Mouse (Mus musculus): Measurements from ENCODE around the gene Nme4. TPM values are rescaled to one million over a fixed set of nuclear protein-coding genes. Genes with fewer than 3 reads are reported as not detected.

The Nme4 gene
- polyA plus RNA-seq, 1 experiment from 2014 or later, result 120 TPM

DNA sequence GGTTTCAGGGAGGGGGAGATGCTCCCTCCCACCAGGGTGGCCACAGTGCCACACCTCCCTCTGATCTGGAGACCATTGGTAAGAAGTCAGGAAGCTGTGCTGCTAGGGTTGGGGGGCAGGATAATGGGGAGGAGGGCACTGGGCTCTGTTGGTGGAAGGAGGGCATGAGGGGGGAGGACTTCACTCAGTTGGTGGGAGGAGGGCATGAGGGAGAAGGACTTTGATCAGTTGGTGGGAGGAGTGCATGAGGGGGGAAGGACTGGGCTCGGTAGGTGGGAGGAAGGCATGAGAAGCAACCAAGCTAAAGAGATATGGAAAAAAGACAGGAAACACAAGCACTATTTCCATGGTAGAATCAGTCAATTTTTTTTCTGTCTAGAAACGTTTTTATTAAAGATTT lies 14.5 kb downstream of the Nme4 start:
- H3K36me3 ChIP-seq (ENCODE audit: control insufficient read depth, insufficient read depth, low read length), result 0 out of 2 replicates have a peak, but pooled peaks cover 2% of the 10 kb centered on the region
- DNase-seq (ENCODE audit: low spot score) (no peak), ATAC-seq (replicated peaks; ENCODE audit: low FRiP score) (no peak)
- no peak overlapping the region for H3K4me3 ChIP-seq (ENCODE audit: low read depth, low read length)
- H3K27me3 ChIP-seq (replicated peaks; ENCODE audit: control insufficient read depth, insufficient read depth, low read length), result no peaks in the 10 kb centered on the region
- H3K4me1 ChIP-seq (replicated peaks; ENCODE audit: control insufficient read depth, insufficient read depth, low read length), result no peaks in the 10 kb centered on the region
- no peaks in the 10 kb centered on the region for H3K9me3 ChIP-seq (ENCODE audit: control insufficient read depth, low read length)
- H3K9ac ChIP-seq (ENCODE audit: low read depth, low read length), result no peak overlapping the region
- no peak overlapping the region for H3K4me2 ChIP-seq
- WGBS, result 33% methylated on average over 2 of the region's 2 CpGs
- no peak overlapping the region for H3K27ac ChIP-seq (ENCODE audit: low read depth, low read length)

GRCm38 (mm10) chr17:26078851-26079250 lies 16.6 kb downstream of the Nme4 start:
- Histone ChIP-seq H3K36me3 (ENCODE audit: control insufficient read depth, insufficient read depth, low read length) (no peaks in the 10 kb centered on the region), H3K9me3 (ENCODE audit: control insufficient read depth, low read length) (no peaks in the 10 kb centered on the region), H3K4me3 (ENCODE audit: low read depth, low read length) (no peak overlapping the region), H3K4me1 (replicated peaks; ENCODE audit: control insufficient read depth, insufficient read depth, low read length) (no peaks in the 10 kb centered on the region), H3K9ac (ENCODE audit: low read depth, low read length) (no peak overlapping the region), H3K27me3 (replicated peaks; ENCODE audit: control insufficient read depth, insufficient read depth, low read length) (no peaks in the 10 kb centered on the region), H3K4me2 (no peak overlapping the region), H3K27ac (ENCODE audit: low read depth, low read length) (no peak overlapping the region)
- no peak for DNase-seq (ENCODE audit: low spot score)
- no peak for ATAC-seq (replicated peaks; ENCODE audit: low FRiP score)
- 79% methylated on average over 2 of the region's 2 CpGs for WGBS

GRCm38 (mm10) chr17:26075246-26075645 lies 20.2 kb downstream of the Nme4 start:
- Histone ChIP-seq H3K4me1 (replicated peaks; ENCODE audit: control insufficient read depth, insufficient read depth, low read length) (peaks cover under 1% of the 10 kb centered on the region), H3K9me3 (ENCODE audit: control insufficient read depth, low read length) (no peaks in the 10 kb centered on the region), H3K36me3 (ENCODE audit: control insufficient read depth, insufficient read depth, low read length) (no peaks in the 10 kb centered on the region), H3K4me3 (ENCODE audit: low read depth, low read length) (no peak overlapping the region), H3K27ac (ENCODE audit: low read depth, low read length) (no peak overlapping the region), H3K4me2 (no peak overlapping the region), H3K9ac (ENCODE audit: low read depth, low read length) (no peak overlapping the region), H3K27me3 (replicated peaks; ENCODE audit: control insufficient read depth, insufficient read depth, low read length) (peaks cover 17% of the 10 kb centered on the region)
- DNase-seq (ENCODE audit: low spot score) (no peak), ATAC-seq (replicated peaks; ENCODE audit: low FRiP score) (no peak)
- WGBS, result 61% methylated on average over 3 of the region's 3 CpGs

DNA sequence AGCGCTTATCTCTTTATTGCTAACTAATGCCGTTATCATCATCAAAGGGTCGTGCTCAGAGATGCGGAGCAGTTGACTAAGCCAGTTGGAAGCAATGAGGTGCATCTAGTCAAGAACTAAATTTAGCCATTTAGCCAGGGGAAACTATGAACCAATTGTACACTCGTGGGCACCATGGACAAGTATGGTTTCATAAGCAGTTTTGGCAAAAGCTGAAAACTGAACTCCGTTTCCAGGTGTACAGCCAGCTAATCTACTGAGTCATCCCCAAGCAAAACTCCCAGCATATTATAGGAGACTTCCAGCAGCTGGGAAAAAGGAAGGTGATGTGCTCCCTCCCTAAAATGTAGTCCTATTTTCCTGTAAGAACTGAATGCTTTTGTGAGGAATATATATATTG lies 25.3 kb downstream of the Nme4 start:
- Histone ChIP-seq H3K4me1 (replicated peaks; ENCODE audit: control insufficient read depth, insufficient read depth, low read length) (peaks cover 21% of the 10 kb centered on the region), H3K27me3 (replicated peaks; ENCODE audit: control insufficient read depth, insufficient read depth, low read length) (peaks cover 48% of the 10 kb centered on the region), H3K27ac (ENCODE audit: low read depth, low read length) (no peak overlapping the region), H3K9ac (ENCODE audit: low read depth, low read length) (peak overlapping the region; percentile 65), H3K4me3 (ENCODE audit: low read depth, low read length) (peak overlapping the region; percentile 77), H3K9me3 (ENCODE audit: control insufficient read depth, low read length) (no peaks in the 10 kb centered on the region), H3K4me2 (peak overlapping the region; percentile 80), H3K36me3 (ENCODE audit: control insufficient read depth, insufficient read depth, low read length) (no peaks in the 10 kb centered on the region)
- ATAC-seq (replicated peaks; ENCODE audit: low FRiP score), result no peak
- WGBS, result 33% methylated on average over 6 of the region's 6 CpGs
- DNase-seq (ENCODE audit: low spot score), result no peak

- peak; percentile 91 for ATAC-seq (replicated peaks; ENCODE audit: low FRiP score)
- peak; percentile 89 for DNase-seq (ENCODE audit: low spot score)
- under 1% methylated on average over 91 of the region's 94 CpGs for WGBS
- Histone ChIP-seq H3K27ac (ENCODE audit: low read depth, low read length) (no peak within 1 kb of the TSS), H3K36me3 (ENCODE audit: control insufficient read depth, insufficient read depth, low read length) (no peaks in the 10 kb centered on the region), H3K9ac (ENCODE audit: low read depth, low read length) (peak within 1 kb of the TSS; percentile 65), H3K4me1 (replicated peaks; ENCODE audit: control insufficient read depth, insufficient read depth, low read length) (peaks cover 21% of the 10 kb centered on the region), H3K9me3 (ENCODE audit: control insufficient read depth, low read length) (no peaks in the 10 kb centered on the region), H3K4me2 (peak within 1 kb of the TSS; percentile 80), H3K4me3 (ENCODE audit: low read depth, low read length) (peak within 1 kb of the TSS; percentile 77), H3K27me3 (replicated peaks; ENCODE audit: control insufficient read depth, insufficient read depth, low read length) (peaks cover 48% of the 10 kb centered on the region)
Measured at GRCm38 (mm10) chr17:26068831-26069739, 26.3 kb downstream of the Nme4 start, which contains the start of gene Rab11fip3. Gene Rab11fip3 (minus strand): TSS chr17:26069555.

DNA sequence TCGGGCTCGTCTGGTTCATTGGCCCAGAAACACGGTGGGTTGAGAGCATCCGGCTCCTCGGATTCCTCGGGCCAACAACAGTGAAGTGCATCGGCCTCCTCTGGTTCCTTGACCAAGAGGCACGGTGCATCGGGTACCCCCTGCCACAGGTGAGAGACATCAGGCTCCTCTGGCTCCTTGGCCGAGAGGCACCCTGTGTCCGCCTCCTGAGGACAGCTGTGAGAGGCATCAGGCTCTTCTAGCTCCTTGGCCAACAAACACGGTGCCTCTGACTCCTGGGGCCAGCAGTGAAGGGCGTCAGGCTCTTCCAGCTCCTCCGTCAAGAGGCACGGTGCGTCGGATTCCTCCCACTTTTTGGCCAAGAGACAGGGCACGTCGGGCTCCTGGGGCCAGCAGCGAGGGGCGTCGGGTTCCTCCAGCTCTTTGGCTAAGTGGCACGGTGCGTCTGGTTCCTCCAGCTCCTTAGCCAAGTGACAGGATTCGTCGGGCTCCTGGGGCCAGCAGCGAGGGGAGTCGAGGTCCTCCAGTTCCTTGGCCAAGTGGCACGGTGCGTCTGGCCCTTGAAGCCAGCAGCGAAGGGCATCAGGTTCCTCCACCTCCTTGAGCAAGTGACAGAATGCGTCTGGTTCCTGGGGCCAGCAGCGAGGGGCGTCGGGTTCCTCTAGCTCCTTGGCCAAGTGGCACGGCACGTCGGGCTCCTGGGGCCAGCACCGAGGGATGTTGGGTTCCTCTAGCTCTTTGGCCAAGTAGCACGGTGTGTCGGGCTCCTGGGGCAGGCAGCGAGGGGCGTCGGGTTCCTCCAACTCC lies 27.2 kb downstream of the Nme4 start:
- Histone ChIP-seq H3K4me3 (ENCODE audit: low read depth, low read length) (peak overlapping the region; percentile 77), H3K4me1 (replicated peaks; ENCODE audit: control insufficient read depth, insufficient read depth, low read length) (peaks cover 21% of the 10 kb centered on the region), H3K4me2 (peak overlapping the region; percentile 80), H3K9ac (ENCODE audit: low read depth, low read length) (peak overlapping the region; percentile 65), H3K27me3 (replicated peaks; ENCODE audit: control insufficient read depth, insufficient read depth, low read length) (peaks cover 48% of the 10 kb centered on the region), H3K27ac (ENCODE audit: low read depth, low read length) (no peak overlapping the region), H3K9me3 (ENCODE audit: control insufficient read depth, low read length) (no peaks in the 10 kb centered on the region), H3K36me3 (ENCODE audit: control insufficient read depth, insufficient read depth, low read length) (no peaks in the 10 kb centered on the region)
- DNase-seq (ENCODE audit: low spot score) (peak; percentile 56), ATAC-seq (replicated peaks; ENCODE audit: low FRiP score) (no peak)
- WGBS, result 4% methylated on average over 44 of the region's 44 CpGs

DNA sequence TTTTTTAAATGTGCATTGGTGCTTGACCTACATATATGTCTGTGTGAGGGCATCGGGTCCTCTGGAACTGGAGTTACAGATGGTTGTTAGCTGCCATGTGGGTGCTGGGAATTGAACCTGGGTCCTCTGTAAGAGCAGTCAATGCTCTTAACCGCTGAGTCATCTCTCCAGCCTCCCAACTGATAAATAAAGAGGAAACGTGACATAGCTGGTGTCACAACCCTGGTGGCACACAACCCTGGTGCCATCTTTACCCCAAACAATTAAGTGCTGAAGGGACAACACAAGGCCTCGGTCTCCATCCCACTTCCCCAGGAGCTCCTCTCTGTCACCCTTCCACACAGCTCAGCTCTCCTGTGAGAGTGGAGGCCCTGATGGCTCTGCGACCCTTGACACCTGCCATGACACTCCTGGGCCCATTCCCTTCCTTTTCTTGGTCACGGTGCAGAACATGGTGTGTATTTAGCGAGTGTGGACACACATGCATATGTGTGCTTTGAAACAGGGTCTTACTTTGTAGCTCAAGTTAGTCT lies 28.8 kb downstream of the Nme4 start:
- Histone ChIP-seq H3K27me3 (replicated peaks; ENCODE audit: control insufficient read depth, insufficient read depth, low read length) (peaks cover 37% of the 10 kb centered on the region), H3K9ac (ENCODE audit: low read depth, low read length) (no peak overlapping the region), H3K4me2 (peak overlapping the region; percentile 80; the same call in 1 of the 2 replicates), H3K4me3 (ENCODE audit: low read depth, low read length) (peak overlapping the region; percentile 77; the same call in 1 of the 2 replicates), H3K36me3 (ENCODE audit: control insufficient read depth, insufficient read depth, low read length) (no peaks in the 10 kb centered on the region), H3K4me1 (replicated peaks; ENCODE audit: control insufficient read depth, insufficient read depth, low read length) (peaks cover 21% of the 10 kb centered on the region), H3K27ac (ENCODE audit: low read depth, low read length) (no peak overlapping the region), H3K9me3 (ENCODE audit: control insufficient read depth, low read length) (no peaks in the 10 kb centered on the region)
- ATAC-seq (replicated peaks; ENCODE audit: low FRiP score) (no peak), DNase-seq (ENCODE audit: low spot score) (no peak)
- 86% methylated on average over 7 of the region's 7 CpGs for WGBS

- Histone ChIP-seq H3K4me3 (ENCODE audit: low read depth, low read length) (no peak overlapping the region), H3K4me2 (no peak overlapping the region), H3K27me3 (replicated peaks; ENCODE audit: control insufficient read depth, insufficient read depth, low read length) (peaks cover 28% of the 10 kb centered on the region), H3K9ac (ENCODE audit: low read depth, low read length) (no peak overlapping the region), H3K9me3 (ENCODE audit: control insufficient read depth, low read length) (no peaks in the 10 kb centered on the region), H3K27ac (ENCODE audit: low read depth, low read length) (no peak overlapping the region), H3K36me3 (ENCODE audit: control insufficient read depth, insufficient read depth, low read length) (no peaks in the 10 kb centered on the region), H3K4me1 (replicated peaks; ENCODE audit: control insufficient read depth, insufficient read depth, low read length) (peaks cover 17% of the 10 kb centered on the region)
- no peak for ATAC-seq (replicated peaks; ENCODE audit: low FRiP score)
- DNase-seq (ENCODE audit: low spot score), result no peak
- WGBS, result 62% methylated on average over 6 of the region's 6 CpGs
Measured at GRCm38 (mm10) chr17:26064916-26065315, 30.5 kb downstream of the Nme4 start.

Measured in liver, embryonic 11.5 days (tissue).